30 mouse cellular contexts compared by ENCODE assay signal in the genomic region with DNA sequence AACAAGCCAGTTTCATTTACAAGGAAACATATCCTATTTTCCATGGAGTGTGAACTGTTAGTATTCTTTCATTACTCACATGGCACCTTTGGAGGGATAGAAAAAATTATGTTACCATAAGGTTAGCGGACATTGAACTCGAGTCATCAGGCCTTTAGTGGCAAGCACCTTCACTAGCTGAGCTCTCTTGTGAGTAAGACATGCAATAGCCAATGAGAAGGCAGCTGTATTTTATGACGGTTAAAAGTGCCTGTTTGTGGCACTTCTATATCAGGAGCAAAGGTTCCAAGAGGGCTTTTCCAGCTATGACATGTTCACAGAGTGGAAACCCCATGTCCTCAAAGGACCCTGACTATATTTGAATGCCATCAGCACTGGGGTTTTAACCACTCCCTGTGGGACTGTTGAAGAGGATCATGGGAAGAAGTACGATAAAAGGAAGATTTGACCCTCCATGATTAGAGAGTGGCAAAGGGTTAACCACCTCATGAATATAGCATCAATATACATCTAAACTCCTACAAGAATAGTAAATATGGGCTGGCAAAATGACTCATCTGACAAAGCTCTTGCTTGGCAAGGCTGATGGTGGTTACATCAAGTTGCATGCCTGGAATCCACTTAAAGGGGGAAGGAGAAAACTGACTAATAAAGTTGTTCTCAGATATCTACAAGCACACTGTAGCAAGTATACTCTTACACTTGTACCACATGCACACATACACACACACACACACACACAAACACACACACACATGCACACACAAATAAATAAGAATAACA.
DNase-seq lines count a peak whose midpoint lies in the region; ATAC-seq and TF ChIP-seq lines count a peak whose summit lies in the region.
"Had no signal": no experiment of that assay in that cellular context is flagged by ENCODE, and none has a peak within 500 bp of the region (broad histone marks: within the 10 kb centered on the region; RNA-seq: fewer than 3 reads in every experiment).

No protein-coding gene starts in this region.

- H3K4me1 ChIP-seq in embryonic fibroblast, embryonic 13.5 days (ENCODE audit: control insufficient read depth, insufficient read depth, low read length): peaks cover 10% of the 10 kb centered on the region
- H3K4me1 ChIP-seq in forebrain, embryonic 13.5 days: no peaks in the 10 kb centered on the region
- H3K4me1 ChIP-seq: heart, embryonic 10.5 days; heart, embryonic 13.5 days; hindbrain, embryonic 12.5 days; hindbrain, embryonic 15.5 days had no signal

- H3K4me3 ChIP-seq in embryonic fibroblast, embryonic 13.5 days (ENCODE audit: insufficient read depth, low read length): no peak overlapping the region
- no peak overlapping the region for H3K4me3 ChIP-seq in forebrain, embryonic 13.5 days
- H3K4me3 ChIP-seq: embryonic facial prominence, embryonic 10.5 days; embryonic facial prominence, embryonic 13.5 days; forebrain, embryonic 10.5 days; gastrocnemius, adult 2 months; heart, embryonic 10.5 days; heart, embryonic 13.5 days; hindbrain, embryonic 12.5 days; hindbrain, embryonic 15.5 days had no signal

- H3K9ac ChIP-seq in forebrain, embryonic 13.5 days: no peak overlapping the region
- H3K9ac ChIP-seq: embryonic facial prominence, embryonic 13.5 days; forebrain, postnatal 0 days; heart, embryonic 13.5 days; hindbrain, embryonic 12.5 days; hindbrain, embryonic 15.5 days had no signal

- TF ChIP-seq POLR2A in embryonic fibroblast, embryonic 13.5 days (IDR thresholded peaks at IDR 0.05; ENCODE audit: low read depth, low read length): no peak

- 0 out of 2 replicates have a peak overlapping the region, but pooled peaks have one; percentile 3 for H3K27ac ChIP-seq in embryonic fibroblast, embryonic 13.5 days (ENCODE audit: insufficient read depth, low read length)
- H3K27ac ChIP-seq in forebrain, embryonic 13.5 days: no peak overlapping the region
- H3K27ac ChIP-seq: embryonic facial prominence, embryonic 10.5 days; embryonic facial prominence, embryonic 13.5 days; forebrain, embryonic 10.5 days; gastrocnemius, adult 2 months; heart, embryonic 10.5 days; heart, embryonic 13.5 days; hindbrain, embryonic 12.5 days; hindbrain, embryonic 15.5 days had no signal

- no peaks in the 10 kb centered on the region for H3K9me3 ChIP-seq in forebrain, embryonic 13.5 days (replicated peaks)
- H3K9me3 ChIP-seq: embryonic facial prominence, embryonic 10.5 days; embryonic facial prominence, embryonic 13.5 days; forebrain, embryonic 10.5 days; heart, embryonic 10.5 days; heart, embryonic 13.5 days; hindbrain, embryonic 12.5 days; hindbrain, embryonic 15.5 days had no signal

- H3K36me3 ChIP-seq in forebrain, embryonic 13.5 days (ENCODE audit: poor library complexity, severe bottlenecking): no peaks in the 10 kb centered on the region
- H3K36me3 ChIP-seq: embryonic facial prominence, embryonic 10.5 days; embryonic facial prominence, embryonic 13.5 days; forebrain, embryonic 10.5 days; heart, embryonic 10.5 days; heart, embryonic 13.5 days; hindbrain, embryonic 12.5 days; hindbrain, embryonic 15.5 days had no signal

- ATAC-seq in forebrain, embryonic 13.5 days: no peak
- ATAC-seq: CD4-positive, CD25-positive, alpha-beta regulatory T cell, adult 4 months; forebrain, embryonic 14.5 days; forebrain, postnatal 0 days had no signal

- no peak for TF ChIP-seq CTCF in embryonic fibroblast, embryonic 13.5 days (IDR thresholded peaks at IDR 0.05; ENCODE audit: borderline replicate concordance, insufficient read depth, low read length)

- no peak overlapping the region for H3K4me2 ChIP-seq in forebrain, embryonic 13.5 days
- H3K4me2 ChIP-seq: embryonic facial prominence, embryonic 13.5 days; heart, embryonic 13.5 days; hindbrain, embryonic 12.5 days; hindbrain, embryonic 15.5 days had no signal

- peak; percentile 11 for DNase-seq in 3134 (ENCODE audit: extremely low read depth, insufficient read length, low spot score)
- DNase-seq in 3T3-L1 (ENCODE audit: low read depth, low spot score): peak; percentile 86
- DNase-seq in NIH3T3 (ENCODE audit: low read depth): peak; percentile 83
- DNase-seq in gastrocnemius, adult 8-10 months (ENCODE audit: low spot score in 2 of 2): no peak
- DNase-seq in natural killer cell, adult 2 months (ENCODE audit: low spot score in 2 of 2): no peak
- no peak for DNase-seq in thymus, postnatal 4 days
- DNase-seq: adrenal gland, adult 2 months; adrenal gland, postnatal 14 days; B cell, adult 2 months; cerebellum, adult 11-12 months; cerebellum, adult 8-10 months; cerebellum, postnatal 10 days; cerebellum, postnatal 36 days; embryo, embryonic 11 days; forebrain, postnatal 0 days; gastrocnemius, adult 2 months; gastrocnemius, postnatal 25 days; heart, adult 18-20 months; heart, postnatal 14 days had no signal

- WGBS in forebrain, embryonic 13.5 days: 91% methylated on average over 4 of the region's 4 CpGs

- no peaks in the 10 kb centered on the region for H3K27me3 ChIP-seq in forebrain, embryonic 13.5 days
- H3K27me3 ChIP-seq: embryonic facial prominence, embryonic 13.5 days; heart, embryonic 13.5 days; hindbrain, embryonic 12.5 days; hindbrain, embryonic 15.5 days had no signal

Comparison
In these comparisons a context has a peak if more than half of its experiments do, and no peak if none do; other contexts are left out.
1. DNase-seq: peak in 3134 (single experiment), 3T3-L1 (single experiment) and NIH3T3 (single experiment); none in gastrocnemius, adult 8-10 months (0 of 2), natural killer cell, adult 2 months (0 of 2) and thymus, postnatal 4 days (single experiment).